Mouse (Mus musculus) heart, postnatal 25 days (tissue): Measurements from ENCODE around the gene Capsl. TPM values are rescaled to one million over a fixed set of nuclear protein-coding genes. Genes with fewer than 3 reads are reported as not detected.

Experiments used
- total RNA-seq, 2 experiments: library from RNA; stranded (reverse); gene quantifications; 2 replicates each; pipeline ENCODE4 v1.2.3; 2021

The Capsl gene
- total RNA-seq, 2 experiments from 2014 or later: not detected

Other genes with a start within 250 kb of the Capsl start
- not detected for gene Ugt3a1, start 159.1 kb upstream of the Capsl start, total RNA-seq
- not detected for gene Ugt3a2, start 100.5 kb upstream of the Capsl start, total RNA-seq
- gene Il7r, start 94.1 kb downstream of the Capsl start, total RNA-seq: under 1 TPM; 0.39 to 0.94 TPM